Mouse (Mus musculus) right cerebral cortex, postnatal 10 days (tissue): ENCODE results near the gene Bhmt2.
A peak's percentile ranks its signal among the peaks of the same experiment; 100 is the strongest.

ENCODE experiments used
- DNase-seq, 2 experiments: peaks; one replicate each; pipeline ENCODE4 v3.0.0; 2021; ENCODE audit warnings: low spot score in 2 of 2

Bhmt2 gene

DNA sequence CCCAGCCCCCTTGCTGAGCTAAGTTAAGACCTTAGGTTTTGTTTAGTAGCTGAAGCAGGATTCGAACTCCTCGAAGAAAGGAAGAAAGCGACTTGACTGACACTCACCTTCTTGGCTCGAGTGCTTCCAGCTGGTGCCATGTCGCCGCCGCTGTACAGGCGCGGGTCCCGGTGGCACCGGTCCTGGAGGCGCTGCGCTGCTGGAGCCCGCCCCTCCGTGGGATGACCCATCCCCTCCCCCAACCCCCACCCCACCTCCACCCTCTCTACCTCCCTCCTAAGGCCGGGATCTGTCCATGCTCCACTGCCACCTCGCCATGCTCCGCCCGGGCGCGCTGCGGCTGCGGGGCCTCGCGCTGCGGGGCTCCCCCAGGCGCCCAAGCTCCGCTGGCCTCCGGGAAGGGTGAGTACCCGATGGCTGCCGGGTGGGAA, at the start of gene Bhmt2, which contains the start of gene Dmgdh:
Gene Bhmt2, minus strand, starts transcription at position 172 of the 431 bp plus-strand sequence.
Gene Dmgdh, plus strand, starts transcription at position 303 of the 431 bp plus-strand sequence.
- no peak for DNase-seq

- DNase-seq = no peak
Measured at GRCm38 (mm10) chr13:93723455-93723854, 49.4 kb upstream of the Bhmt2 start.

DNA sequence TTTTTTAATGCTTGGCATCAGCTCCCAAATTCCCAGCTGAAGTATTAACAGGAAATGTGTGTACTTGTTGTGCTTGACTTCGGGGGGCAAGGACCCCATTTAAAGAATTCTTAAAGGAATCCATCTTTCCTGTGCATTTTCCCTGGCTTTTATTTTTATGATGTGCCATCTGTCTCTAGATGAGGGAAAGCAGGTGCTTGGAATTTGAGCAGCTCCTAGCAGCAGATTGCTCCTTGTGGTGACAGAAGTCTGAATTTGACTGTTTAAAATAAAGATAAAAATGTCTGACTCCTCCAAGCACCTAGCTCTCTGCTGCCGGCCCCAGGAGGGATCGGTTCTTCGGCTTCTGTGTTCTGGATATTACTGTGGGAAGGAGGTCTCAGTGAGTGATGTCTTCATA, 47.8 kb upstream of the Bhmt2 start:
- DNase-seq = peak; percentile 31 to 58

DNA sequence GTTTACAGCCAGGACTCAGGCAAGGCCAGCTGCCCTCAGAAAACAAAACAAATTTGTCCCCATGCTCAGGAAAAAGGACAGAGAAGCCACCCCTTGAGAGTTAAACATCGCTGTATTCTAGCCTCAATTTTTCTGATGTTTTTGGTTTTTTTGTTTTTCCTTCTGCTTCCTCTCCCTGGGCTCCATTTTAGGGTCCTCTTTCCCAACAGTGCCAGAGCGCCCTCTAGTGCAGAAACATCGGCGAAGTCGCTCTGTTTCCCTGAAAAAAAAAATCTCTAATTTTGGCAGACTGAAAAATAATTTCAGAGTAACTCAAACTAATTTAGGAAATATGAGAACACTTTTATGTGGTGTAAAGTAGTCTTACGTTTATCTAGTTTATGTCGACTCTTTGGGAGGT, 44.8 kb upstream of the Bhmt2 start:
- peak; percentile 63 to 87 for DNase-seq

DNA sequence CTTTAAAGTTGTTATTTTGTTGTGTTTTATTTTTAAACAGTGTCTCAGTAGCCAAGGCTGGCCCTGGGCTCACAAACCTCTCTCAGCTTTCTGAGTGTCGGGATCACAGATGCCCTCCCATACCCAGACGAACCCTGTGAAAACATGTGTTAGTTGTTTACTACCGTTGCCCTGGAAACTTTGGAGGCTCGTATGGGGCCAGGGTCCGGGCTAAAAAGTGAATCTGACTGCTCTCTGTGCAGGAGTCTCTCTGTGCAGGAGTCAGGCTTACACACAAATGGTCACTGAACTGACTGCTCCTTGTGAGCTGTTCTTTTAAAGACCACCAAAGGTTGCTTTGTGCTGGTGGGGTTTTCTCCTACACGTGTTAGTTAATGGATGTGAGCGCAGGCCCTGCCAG, 43.0 kb upstream of the Bhmt2 start:
- no peak for DNase-seq

GRCm38 (mm10) chr13:93713826-93714225, 39.7 kb upstream of the Bhmt2 start:
- DNase-seq = no peak

GRCm38 (mm10) chr13:93712362-93712761, 38.3 kb upstream of the Bhmt2 start:
- DNase-seq = no peak

DNA sequence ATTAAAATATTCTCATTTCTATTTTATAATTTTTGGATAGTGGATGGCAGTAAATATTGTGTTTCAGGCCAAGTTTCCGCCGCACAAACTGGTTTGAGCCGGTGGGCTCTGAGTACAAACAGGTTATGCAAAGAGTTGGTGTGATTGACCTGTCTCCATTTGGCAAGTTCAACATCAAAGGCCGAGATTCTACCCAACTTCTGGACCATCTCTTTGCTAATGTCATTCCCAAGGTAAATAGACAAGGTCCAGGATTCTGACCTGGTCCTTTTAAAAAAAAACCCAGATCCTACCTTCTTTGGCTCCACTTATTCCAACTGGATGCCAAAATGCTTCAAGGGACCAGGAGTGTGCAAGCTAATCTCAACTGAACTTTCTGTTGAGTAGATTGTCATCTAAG, 37.1 kb upstream of the Bhmt2 start:
- DNase-seq = no peak

GRCm38 (mm10) chr13:93710325-93710724, 36.2 kb upstream of the Bhmt2 start:
- no peak for DNase-seq

DNA sequence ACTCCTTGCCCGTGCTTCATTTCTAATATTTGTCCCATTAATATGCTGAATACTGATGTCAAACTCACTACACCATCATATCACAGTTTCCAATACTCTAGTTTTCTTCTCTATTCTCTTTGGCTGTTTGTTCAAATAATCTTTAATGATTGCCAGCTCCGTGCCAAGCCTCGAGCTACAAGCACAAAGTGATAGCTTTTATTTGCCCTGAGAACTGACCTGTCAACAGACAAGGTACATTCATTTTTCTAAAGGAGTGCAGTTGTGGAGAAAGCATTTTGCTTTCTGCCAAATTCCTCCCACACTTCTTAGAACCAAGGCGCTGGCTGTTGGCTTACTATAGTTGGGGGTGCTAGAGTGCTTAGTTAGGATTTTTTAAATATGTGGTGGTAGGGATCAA, 33.2 kb upstream of the Bhmt2 start:
- no peak for DNase-seq

GRCm38 (mm10) chr13:93705697-93706096, 31.6 kb upstream of the Bhmt2 start:
- DNase-seq = no peak

DNA sequence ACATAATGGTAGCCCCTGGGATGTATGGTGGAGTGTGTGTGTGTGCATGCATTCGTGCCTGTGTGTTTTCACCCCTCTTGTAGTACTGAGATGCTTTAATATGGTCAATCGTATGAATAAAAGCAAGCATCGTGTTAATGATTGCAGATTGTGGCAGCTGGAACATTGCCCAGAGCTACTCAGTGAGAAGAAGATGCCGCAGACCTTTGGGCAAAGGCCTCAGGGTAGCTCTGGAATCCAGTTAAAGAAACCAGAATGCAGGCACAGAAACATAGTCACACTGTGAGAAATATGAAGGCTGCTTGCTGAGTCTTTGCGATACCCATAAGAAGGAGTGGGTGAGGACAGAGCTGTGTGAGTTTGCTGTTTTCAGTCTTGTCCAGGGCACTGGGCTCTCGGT, 24.8 kb upstream of the Bhmt2 start:
- DNase-seq = no peak

- DNase-seq = no peak
Measured at GRCm38 (mm10) chr13:93690821-93691220, 16.7 kb upstream of the Bhmt2 start.

- no peak for DNase-seq
Measured at GRCm38 (mm10) chr13:93689566-93689965, 15.5 kb upstream of the Bhmt2 start.

GRCm38 (mm10) chr13:93687321-93687720, 13.2 kb upstream of the Bhmt2 start:
- DNase-seq = no peak

- DNase-seq = no peak
Measured at GRCm38 (mm10) chr13:93685226-93685625, 11.1 kb upstream of the Bhmt2 start.

DNA sequence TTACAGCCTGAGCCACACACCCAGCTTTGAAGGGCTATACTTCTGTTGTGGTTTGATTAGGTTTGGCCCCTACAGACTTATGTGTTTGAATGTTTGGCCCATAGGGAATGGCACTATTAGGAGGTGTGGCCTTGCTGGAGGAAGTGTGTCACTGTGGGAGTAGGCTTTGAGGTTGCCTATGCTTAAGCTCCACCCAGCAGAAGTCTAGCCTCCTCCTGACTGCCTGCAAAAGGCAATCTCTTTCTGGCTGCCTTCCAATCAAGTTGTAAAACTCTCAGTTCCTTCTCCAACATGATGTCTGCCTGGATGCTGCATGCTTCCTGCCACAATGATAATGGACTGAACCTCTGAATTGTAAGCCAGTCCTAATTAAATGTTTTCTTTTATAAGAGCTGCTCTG, 9.2 kb upstream of the Bhmt2 start:
- DNase-seq = no peak

GRCm38 (mm10) chr13:93676864-93677263, 2.8 kb upstream of the Bhmt2 start:
- DNase-seq = no peak

DNA sequence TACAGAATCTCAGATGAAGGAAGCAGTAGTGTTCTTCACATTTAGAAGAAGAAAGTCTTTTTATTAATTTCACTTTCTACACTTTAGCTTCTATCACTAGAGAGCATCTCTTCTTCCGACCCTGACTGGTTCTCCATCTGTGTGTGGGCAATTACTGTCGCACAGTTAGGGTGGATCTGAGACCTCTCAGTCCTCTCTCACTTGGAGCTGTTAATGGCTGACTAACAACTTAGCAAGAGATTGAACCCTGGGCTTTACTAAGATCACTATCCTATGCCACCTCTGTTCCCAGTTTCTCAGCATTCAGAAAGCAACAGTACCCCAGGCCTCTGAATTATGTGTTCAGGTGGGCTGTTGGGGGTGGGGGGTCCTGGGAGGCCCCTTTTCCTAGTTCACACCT, 806 bp downstream of the Bhmt2 start:
- no peak for DNase-seq

DNA sequence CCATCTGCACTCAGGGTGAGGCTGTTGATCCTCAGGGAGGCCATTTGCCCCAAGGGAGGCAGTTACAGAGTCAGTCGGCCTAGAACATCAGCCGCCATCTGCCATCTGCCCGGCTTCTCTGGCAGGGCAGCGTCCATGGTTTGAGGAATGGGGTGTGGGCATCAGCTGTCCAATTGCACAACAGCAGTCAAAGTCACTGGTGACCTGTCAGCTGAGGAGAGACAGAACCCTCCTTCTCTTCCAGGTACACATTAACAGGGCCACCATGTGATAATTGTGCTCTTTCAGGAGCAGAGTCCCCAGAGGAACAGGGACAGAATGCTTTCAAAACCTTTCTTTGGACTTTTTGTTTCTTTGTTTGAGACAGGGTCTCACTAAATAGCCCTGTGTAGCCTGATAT, 1.7 kb downstream of the Bhmt2 start:
- no peak for DNase-seq

- DNase-seq = no peak
Measured at GRCm38 (mm10) chr13:93667586-93667985, 6.5 kb downstream of the Bhmt2 start.

DNA sequence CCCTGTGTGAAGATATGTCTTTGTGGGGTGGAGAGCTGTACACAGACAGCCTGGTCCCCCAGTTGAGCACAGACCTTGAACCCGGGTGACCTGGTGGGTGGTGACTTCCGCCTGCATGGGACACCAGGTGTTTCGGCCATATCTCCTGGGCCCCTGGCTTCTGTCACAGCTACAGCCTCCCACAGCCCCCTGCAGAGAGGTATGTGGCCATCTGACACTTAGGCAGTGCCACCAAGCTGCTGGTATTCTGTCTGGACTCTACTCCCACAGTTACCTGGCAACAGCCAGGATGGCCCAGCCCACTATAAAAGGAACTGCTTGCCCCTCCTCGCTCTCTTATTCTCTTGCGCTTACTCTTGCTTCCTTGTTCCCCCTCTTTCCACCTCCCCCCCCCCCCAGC, 16.2 kb downstream of the Bhmt2 start:
- no peak for DNase-seq

DNA sequence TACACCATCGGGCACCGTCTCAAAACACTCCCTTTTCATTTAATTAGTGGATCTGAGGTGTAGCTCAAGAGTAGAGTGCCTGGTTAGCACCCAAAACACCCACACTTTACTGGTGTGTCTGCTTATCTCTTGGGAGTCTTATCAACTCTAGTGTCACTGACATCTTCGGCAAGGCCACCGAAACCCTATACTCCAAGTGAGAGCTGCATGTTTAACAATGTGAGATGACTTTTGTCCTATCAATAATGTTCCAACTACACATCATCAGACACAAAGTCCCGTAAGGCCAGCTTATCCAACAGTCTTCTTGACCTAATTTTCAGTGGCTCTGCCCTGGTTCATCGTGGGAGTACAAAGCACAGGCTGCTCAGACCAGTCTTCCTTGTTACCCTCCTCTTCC, 20.7 kb downstream of the Bhmt2 start:
- no peak for DNase-seq

GRCm38 (mm10) chr13:93648387-93649130, 25.5 kb downstream of the Bhmt2 start:
- no peak for DNase-seq
